Mouse (Mus musculus) E14TG2a.4 (cell line): ENCODE data around the gene Ttc9.

Experiments used
- H3K27me3 ChIP-seq: 2 replicates; pipeline ENCODE4 v1.6.1; 2014; ENCODE audit warnings: low read length, control low read depth; ENCODE audit not compliant: insufficient read depth
- H3K36me3 ChIP-seq: 2 replicates; pipeline ENCODE4 v1.6.1; 2014; ENCODE audit warnings: low read length, control low read depth; ENCODE audit not compliant: insufficient read depth
- H3K4me1 ChIP-seq: replicated peaks from 2 replicates; pipeline ENCODE4 v1.6.1; 2014; ENCODE audit warnings: low read depth, low read length, control low read depth
- H3K4me3 ChIP-seq: replicated peaks from 2 replicates; pipeline ENCODE4 v1.5.1; 2014; ENCODE audit warnings: mild to moderate bottlenecking, low read length
- H3K9me3 ChIP-seq: 2 replicates; pipeline ENCODE4 v1.6.1; 2014; ENCODE audit warnings: low read length, control low read depth
- CTCF ChIP-seq: conservative IDR thresholded peaks from 2 replicates; pipeline ENCODE4 v1.5.1; 2014; ENCODE audit warnings: low read length
- NANOG ChIP-seq: IDR thresholded peaks from 2 replicates; pipeline ENCODE4 v1.6.1; 2014; ENCODE audit warnings: borderline replicate concordance, low read length, mixed read lengths
- POU5F1 ChIP-seq: IDR thresholded peaks from 2 replicates; pipeline ENCODE4 v1.6.1; 2014; ENCODE audit warnings: low read length, borderline replicate concordance

Gene Ttc9

GRCm38 (mm10) chr12:81642361-81643082 is 11.5 kb downstream of the Ttc9 start:
- TF ChIP-seq NANOG, result no peak
- TF ChIP-seq CTCF, result no peak
- no peak for TF ChIP-seq POU5F1
- Histone ChIP-seq H3K4me1 (no peaks in the 10 kb centered on the region), H3K4me3 (no peak overlapping the region), H3K36me3 (no peaks in the 10 kb centered on the region), H3K9me3 (no peaks in the 10 kb centered on the region), H3K27me3 (0 out of 2 replicates have a peak, but pooled peaks cover 5% of the 10 kb centered on the region)

GRCm38 (mm10) chr12:81646811-81647210 is 15.8 kb downstream of the Ttc9 start:
- H3K27me3 ChIP-seq, result peaks cover 10% of the 10 kb centered on the region
- H3K4me3 ChIP-seq, result no peak overlapping the region
- no peaks in the 10 kb centered on the region for H3K36me3 ChIP-seq
- TF ChIP-seq POU5F1, result no peak
- no peak for TF ChIP-seq CTCF
- TF ChIP-seq NANOG, result no peak
- no peaks in the 10 kb centered on the region for H3K9me3 ChIP-seq
- H3K4me1 ChIP-seq, result no peaks in the 10 kb centered on the region

- Histone ChIP-seq H3K9me3 (no peaks in the 10 kb centered on the region), H3K4me3 (no peak overlapping the region), H3K36me3 (no peaks in the 10 kb centered on the region), H3K27me3 (peaks cover 10% of the 10 kb centered on the region), H3K4me1 (no peaks in the 10 kb centered on the region)
- TF ChIP-seq POU5F1 (no peak), NANOG (no peak), CTCF (no peak)
These were observed 22.3 kb downstream of the Ttc9 start for GRCm38 (mm10) chr12:81653344-81653743.

GRCm38 (mm10) chr12:81657321-81657720 is 26.3 kb downstream of the Ttc9 start:
- Histone ChIP-seq H3K4me3 (no peak overlapping the region), H3K4me1 (peaks cover 4% of the 10 kb centered on the region), H3K9me3 (no peaks in the 10 kb centered on the region), H3K27me3 (peaks cover 5% of the 10 kb centered on the region; the same call in 1 of the 2 replicates), H3K36me3 (no peaks in the 10 kb centered on the region)
- TF ChIP-seq NANOG (no peak), CTCF (no peak), POU5F1 (no peak)

- Histone ChIP-seq H3K36me3 (no peaks in the 10 kb centered on the region), H3K27me3 (peaks cover 5% of the 10 kb centered on the region; the same call in 1 of the 2 replicates), H3K4me3 (no peak overlapping the region), H3K4me1 (peaks cover 8% of the 10 kb centered on the region), H3K9me3 (no peaks in the 10 kb centered on the region)
- TF ChIP-seq POU5F1, result no peak
- no peak for TF ChIP-seq NANOG
- TF ChIP-seq CTCF, result no peak
These were observed 27.0 kb downstream of the Ttc9 start for GRCm38 (mm10) chr12:81658086-81658485.

GRCm38 (mm10) chr12:81662076-81662475 is 31.0 kb downstream of the Ttc9 start:
- Histone ChIP-seq H3K4me3 (no peak overlapping the region), H3K4me1 (peaks cover 38% of the 10 kb centered on the region), H3K9me3 (no peaks in the 10 kb centered on the region), H3K36me3 (no peaks in the 10 kb centered on the region), H3K27me3 (no peaks in the 10 kb centered on the region)
- TF ChIP-seq NANOG, result no peak
- no peak for TF ChIP-seq POU5F1
- TF ChIP-seq CTCF, result no peak

GRCm38 (mm10) chr12:81663116-81663515 is 32.1 kb downstream of the Ttc9 start:
- Histone ChIP-seq H3K9me3 (no peaks in the 10 kb centered on the region), H3K4me3 (peak overlapping the region; percentile 75), H3K4me1 (peaks cover 38% of the 10 kb centered on the region), H3K36me3 (no peaks in the 10 kb centered on the region), H3K27me3 (no peaks in the 10 kb centered on the region)
- TF ChIP-seq NANOG, result no peak
- TF ChIP-seq POU5F1, result no peak
- TF ChIP-seq CTCF, result no peak

GRCm38 (mm10) chr12:81663906-81664305 is 32.9 kb downstream of the Ttc9 start:
- peaks cover 38% of the 10 kb centered on the region for H3K4me1 ChIP-seq
- H3K36me3 ChIP-seq, result no peaks in the 10 kb centered on the region
- no peaks in the 10 kb centered on the region for H3K9me3 ChIP-seq
- H3K4me3 ChIP-seq, result peak overlapping the region; percentile 75
- TF ChIP-seq POU5F1 (no peak), NANOG (no peak), CTCF (no peak)
- H3K27me3 ChIP-seq, result no peaks in the 10 kb centered on the region
